Mouse (Mus musculus) ES-E14 (cell line): ENCODE data around the gene Gbp4.
"Not testable (repeated sequence)": the region's sequence is repeated elsewhere in the genome, so short reads cannot be mapped to it uniquely, and the experiment has no call there.

Experiments
- CHD2 ChIP-seq: IDR thresholded peaks from 2 replicates; pipeline ENCODE4 v1.6.1; 2014; ENCODE audit warnings: mild to moderate bottlenecking, low read depth, low read length, inconsistent platforms
- HCFC1 ChIP-seq: IDR thresholded peaks from 2 replicates; pipeline ENCODE4 v1.6.1; 2012; ENCODE audit warnings: low read length, inconsistent platforms, borderline replicate concordance; ENCODE audit not compliant: insufficient read depth
- MAFK ChIP-seq: IDR thresholded peaks from 2 replicates; pipeline ENCODE4 v1.6.1; 2014; ENCODE audit warnings: mild to moderate bottlenecking, low read depth, low read length, inconsistent platforms; ENCODE audit not compliant: insufficient read depth
- ZC3H11A ChIP-seq: IDR thresholded peaks from 2 replicates; pipeline ENCODE4 v1.6.1; 2012; ENCODE audit warnings: low read depth, mild to moderate bottlenecking, inconsistent platforms, low read length, borderline replicate concordance
- ZNF384 ChIP-seq: IDR thresholded peaks from 2 replicates; pipeline ENCODE4 v1.6.1; 2012; ENCODE audit warnings: low read depth, low read length, inconsistent platforms

DNA sequence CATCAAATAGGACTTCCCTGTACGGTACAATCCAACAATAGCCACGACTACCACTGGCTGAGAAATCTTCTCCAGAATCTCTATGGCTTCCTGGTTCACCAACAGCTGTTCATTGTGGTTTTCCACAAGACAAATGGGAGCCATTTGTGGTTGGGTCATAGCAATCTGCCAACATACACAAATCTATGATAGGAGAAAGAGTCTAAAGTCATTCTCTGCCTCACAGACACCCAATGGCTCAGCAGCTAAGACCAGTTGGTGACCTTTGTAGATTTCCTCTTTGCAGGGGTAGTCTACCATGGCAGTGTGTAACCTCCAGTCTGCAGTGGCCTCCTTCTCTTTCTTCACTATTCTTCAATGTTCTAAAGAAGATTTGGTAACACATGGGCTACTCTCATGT, 33.7 kb downstream of the Gbp4 start:
- not testable (repeated sequence) for TF ChIP-seq MAFK, ZNF384, ZC3H11A, HCFC1, CHD2
